Mouse (Mus musculus) cerebellum, adult 11 months (tissue): ENCODE measurements around the gene Ralgapa1.
"Not testable (repeated sequence)": the region's sequence is repeated elsewhere in the genome, so short reads cannot be mapped to it uniquely, and the experiment has no call there.

Experiments used
- DNase-seq: peaks from one replicate; pipeline ENCODE4 v3.0.0; 2022

Ralgapa1 gene

GRCm38 (mm10) chr12:55798745-55799144 is 22.2 kb downstream of the Ralgapa1 start:
- no peak for DNase-seq

- no peak for DNase-seq
Observed at GRCm38 (mm10) chr12:55797103-55797502, 23.9 kb downstream of the Ralgapa1 start.

GRCm38 (mm10) chr12:55794485-55794884 is 26.5 kb downstream of the Ralgapa1 start:
- not testable (repeated sequence) for DNase-seq

GRCm38 (mm10) chr12:55785252-55785651 is 35.7 kb downstream of the Ralgapa1 start:
- DNase-seq: no peak

- no peak for DNase-seq
Observed at GRCm38 (mm10) chr12:55782662-55783061, 38.3 kb downstream of the Ralgapa1 start.

- DNase-seq: no peak
Observed at GRCm38 (mm10) chr12:55778301-55778700, 42.7 kb downstream of the Ralgapa1 start.

GRCm38 (mm10) chr12:55777356-55777755 is 43.6 kb downstream of the Ralgapa1 start:
- no peak for DNase-seq

GRCm38 (mm10) chr12:55774316-55774715 is 46.7 kb downstream of the Ralgapa1 start:
- no peak for DNase-seq

GRCm38 (mm10) chr12:55720319-55720718 is 100.6 kb downstream of the Ralgapa1 start:
- no peak for DNase-seq

- no peak for DNase-seq
Observed at GRCm38 (mm10) chr12:55705881-55706280, 115.1 kb downstream of the Ralgapa1 start.

GRCm38 (mm10) chr12:55666699-55667098 is 154.3 kb downstream of the Ralgapa1 start:
- no peak for DNase-seq

- not testable (repeated sequence) for DNase-seq
Observed at GRCm38 (mm10) chr12:55663194-55663593, 157.8 kb downstream of the Ralgapa1 start.

GRCm38 (mm10) chr12:55648011-55648525 is 172.9 kb downstream of the Ralgapa1 start:
- no peak for DNase-seq

- no peak for DNase-seq
Observed at GRCm38 (mm10) chr12:55626711-55627110, 194.3 kb downstream of the Ralgapa1 start.

GRCm38 (mm10) chr12:55623254-55623653 is 197.7 kb downstream of the Ralgapa1 start:
- no peak for DNase-seq

- no peak for DNase-seq
Observed at GRCm38 (mm10) chr12:55622615-55623245, 198.2 kb downstream of the Ralgapa1 start.

- no peak for DNase-seq
Observed at GRCm38 (mm10) chr12:55620321-55620720, 200.6 kb downstream of the Ralgapa1 start.

GRCm38 (mm10) chr12:55610812-55611211 is 210.2 kb downstream of the Ralgapa1 start:
- no peak for DNase-seq

- DNase-seq: no peak
Observed at GRCm38 (mm10) chr12:55607902-55608301, 213.1 kb downstream of the Ralgapa1 start.

GRCm38 (mm10) chr12:55604411-55604810 is 216.6 kb downstream of the Ralgapa1 start:
- DNase-seq: no peak

- DNase-seq: no peak
Observed at GRCm38 (mm10) chr12:55600503-55600994, 220.4 kb downstream of the Ralgapa1 start.

- no peak for DNase-seq
Observed at GRCm38 (mm10) chr12:55599639-55600502, 221.1 kb downstream of the Ralgapa1 start.

GRCm38 (mm10) chr12:55598887-55599561 is 221.9 kb downstream of the Ralgapa1 start, which contains the start of gene Insm2:
Gene Insm2, plus strand, starts transcription at chr12:55599427.
- no peak for DNase-seq
